Mouse (Mus musculus) ES-Bruce4 (cell line): Measurements from ENCODE around the gene Arhgef2. TPM values are rescaled to one million over a fixed set of nuclear protein-coding genes. Genes with fewer than 3 reads are reported as not detected.
A peak's percentile ranks its signal among the peaks of the same experiment; 100 is the strongest.

ENCODE experiments used
- H3K27ac ChIP-seq: 2 replicates; pipeline ENCODE4 v1.5.1; 2012; ENCODE audit warnings: low read length, inconsistent platforms; ENCODE audit not compliant: insufficient read depth
- H3K27me3 ChIP-seq: 2 replicates; pipeline ENCODE4 v1.6.1; 2012; ENCODE audit warnings: mild to moderate bottlenecking, low read length, inconsistent platforms; ENCODE audit not compliant: control insufficient read depth, poor library complexity, insufficient read depth, severe bottlenecking
- H3K36me3 ChIP-seq: 2 replicates; pipeline ENCODE4 v1.6.1; 2012; ENCODE audit warnings: inconsistent platforms, mild to moderate bottlenecking, low read length, moderate library complexity; ENCODE audit not compliant: control insufficient read depth, poor library complexity, insufficient read depth, severe bottlenecking
- H3K4me1 ChIP-seq: one replicate; pipeline ENCODE4 v1.8.1; 2011; ENCODE audit warnings: low read length; ENCODE audit not compliant: control insufficient read depth, insufficient read depth
- H3K4me3 ChIP-seq: 2 replicates; pipeline ENCODE4 v1.5.1; 2011; ENCODE audit warnings: low read depth, mild to moderate bottlenecking, low read length
- H3K9ac ChIP-seq: 2 replicates; pipeline ENCODE4 v1.6.1; 2012; ENCODE audit warnings: low read depth, mild to moderate bottlenecking, inconsistent platforms; ENCODE audit not compliant: poor library complexity, severe bottlenecking
- H3K9me3 ChIP-seq: replicated peaks from 2 replicates; pipeline ENCODE4 v1.6.1; 2012; ENCODE audit warnings: mild to moderate bottlenecking, low read length, inconsistent platforms; ENCODE audit not compliant: control insufficient read depth, poor library complexity, insufficient read depth, severe bottlenecking
- CTCF ChIP-seq: IDR thresholded peaks from one replicate; pipeline ENCODE4 v1.8.1; 2011; ENCODE audit warnings: low read depth, low read length
- EP300 ChIP-seq: IDR thresholded peaks from 2 replicates; pipeline ENCODE4 v1.6.1; 2011; ENCODE audit warnings: low read depth, low read length; ENCODE audit not compliant: insufficient read depth
- POLR2A ChIP-seq: IDR thresholded peaks from one replicate; pipeline ENCODE4 v1.8.1; 2011; ENCODE audit warnings: low read length; ENCODE audit not compliant: insufficient read depth
- polyA plus RNA-seq: library from polyadenylated mRNA; stranded (reverse); fragments of >200 nt; gene quantifications from 2 replicates; pipeline ENCODE4 v1.2.4, GENCODE M21; 2011; ENCODE audit warnings: low read depth; ENCODE audit not compliant: missing spikeins, insufficient read depth, insufficient read length

The Arhgef2 gene
- polyA plus RNA-seq, 1 experiment = 71.2 TPM

DNA sequence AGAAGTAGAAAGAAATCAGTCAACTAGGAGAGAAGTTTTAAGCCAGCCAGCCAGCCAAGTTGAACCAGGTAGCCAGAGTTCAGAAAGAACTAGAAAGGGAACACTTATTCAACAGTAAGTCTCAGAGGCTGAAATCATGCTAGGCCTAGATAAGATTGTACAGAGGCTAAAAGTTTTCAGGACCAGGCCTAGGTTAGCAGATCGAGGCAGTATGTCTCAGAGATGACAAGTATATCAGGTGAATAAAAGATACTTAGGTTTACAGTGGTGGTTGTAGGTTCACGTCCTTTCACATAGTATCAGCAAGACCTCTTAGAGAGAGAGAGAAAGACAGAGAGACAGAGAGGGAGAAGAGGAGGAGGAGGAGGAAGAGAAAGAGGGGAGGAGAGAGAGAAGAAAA, 78.0 kb downstream of the Arhgef2 start:
- no peak for TF ChIP-seq POLR2A
- no peak for TF ChIP-seq CTCF

DNA sequence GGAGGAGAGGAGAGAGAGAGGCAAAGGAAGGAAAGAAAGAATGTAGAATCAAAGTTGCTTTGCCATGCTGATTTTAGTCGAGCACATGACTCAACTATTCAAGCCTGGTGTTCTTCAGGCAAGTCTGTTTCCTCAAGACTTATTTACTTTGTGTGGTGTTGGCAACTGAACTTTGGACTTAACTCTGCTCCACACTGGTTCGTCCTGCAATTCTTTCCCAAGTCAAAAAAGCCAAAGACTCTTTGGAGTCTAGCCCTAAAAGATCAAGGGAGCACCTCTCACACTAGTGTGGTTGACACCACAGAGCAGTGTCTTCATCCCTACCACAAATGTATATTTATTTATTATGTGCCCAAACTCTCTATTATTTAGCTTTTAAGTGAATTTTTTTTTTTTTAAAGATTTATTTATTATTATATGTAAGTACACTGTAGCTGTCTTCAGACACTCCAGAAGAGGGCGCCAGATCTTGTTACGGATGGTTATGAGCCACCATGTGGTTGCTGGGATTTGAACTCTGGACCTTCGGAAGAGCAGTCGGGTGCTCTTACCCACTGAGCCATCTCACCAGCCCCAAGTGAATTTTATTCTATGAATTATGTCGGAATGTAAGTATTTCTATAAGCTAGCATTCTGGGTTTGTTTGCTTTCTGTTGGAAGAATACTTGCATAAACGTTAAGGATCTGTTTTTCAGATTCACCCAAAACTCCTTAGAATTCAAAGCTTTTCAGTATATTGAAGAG, 78.6 kb downstream of the Arhgef2 start:
- Histone ChIP-seq H3K9ac (peak overlapping the region; percentile 94), H3K27ac (peak overlapping the region; percentile 68; the same call in 1 of the 2 replicates), H3K9me3 (no peaks in the 10 kb centered on the region), H3K27me3 (no peaks in the 10 kb centered on the region), H3K4me3 (no peak overlapping the region; the same call in 1 of the 2 replicates), H3K36me3 (peaks cover 22% of the 10 kb centered on the region), H3K4me1 (no peaks in the 10 kb centered on the region)
- TF ChIP-seq EP300 (no peak), POLR2A (no peak), CTCF (no peak)

More for the DNA sequence above, 78.0 kb downstream of the Arhgef2 start:
- Histone ChIP-seq H3K36me3 (peaks cover 16% of the 10 kb centered on the region), H3K27ac (peak overlapping the region; percentile 68; the same call in 1 of the 2 replicates), H3K9ac (no peak overlapping the region), H3K4me3 (no peak overlapping the region), H3K27me3 (no peaks in the 10 kb centered on the region), H3K9me3 (no peaks in the 10 kb centered on the region), H3K4me1 (no peaks in the 10 kb centered on the region)

DNA sequence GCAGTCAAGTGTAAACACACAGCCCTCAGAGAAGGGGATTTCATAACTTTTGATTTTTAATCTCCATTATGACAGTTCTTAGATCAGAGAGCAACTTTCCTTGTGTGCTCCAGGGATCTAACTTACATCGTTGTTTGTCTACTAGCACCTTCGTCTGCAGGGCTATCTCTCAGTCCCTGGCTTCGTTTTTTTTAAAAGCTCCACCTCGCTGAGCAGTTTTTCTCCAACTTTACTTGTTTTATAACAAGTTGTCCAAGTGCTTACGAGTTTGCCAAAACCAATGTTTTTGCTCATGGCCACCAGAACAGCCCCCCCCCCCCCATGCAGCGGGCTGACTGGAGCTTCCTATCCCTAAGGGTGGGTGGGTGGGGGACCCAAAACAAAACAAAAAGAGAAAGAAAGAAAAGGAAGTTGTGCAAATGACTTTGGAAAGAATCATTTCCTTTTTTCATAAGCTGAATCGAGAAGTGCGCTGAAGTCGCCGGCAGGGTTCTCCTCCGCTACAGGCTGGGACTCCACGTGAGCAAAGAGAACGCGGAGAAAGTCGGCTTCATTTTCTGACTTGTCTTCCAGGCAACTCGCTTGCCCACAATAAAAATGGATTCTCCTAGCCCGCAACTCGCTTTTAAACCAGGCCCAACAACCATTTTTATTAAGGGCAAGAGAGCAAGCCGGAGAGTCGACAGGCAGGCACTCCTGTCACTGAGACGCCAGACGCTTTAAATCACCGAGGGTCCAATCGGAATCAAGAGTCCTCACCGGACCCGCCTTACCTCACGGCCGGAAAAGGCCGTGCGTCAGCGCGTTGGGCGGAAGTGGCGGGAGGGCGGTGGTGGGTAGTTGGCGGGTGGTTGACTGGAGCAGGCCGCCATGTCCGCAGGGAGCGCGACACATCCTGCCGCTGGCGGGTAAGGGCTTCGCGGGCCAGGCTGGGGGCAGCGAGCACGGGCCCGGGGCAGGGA, 79.5 kb downstream of the Arhgef2 start, which contains the start of gene Khdc4:
Gene Khdc4, plus strand, starts transcription at position 824 of the 962 bp plus-strand sequence.
- H3K36me3 ChIP-seq = peaks cover 30% of the 10 kb centered on the region
- H3K4me1 ChIP-seq = no peaks in the 10 kb centered on the region
- H3K4me3 ChIP-seq = peak within 1 kb of the TSS; percentile 98
- peak within 1 kb of the TSS; percentile 94 for H3K9ac ChIP-seq
- H3K27ac ChIP-seq = peak within 1 kb of the TSS; percentile 68
- peak; percentile 48 for TF ChIP-seq POLR2A
- TF ChIP-seq EP300 = no peak
- no peaks in the 10 kb centered on the region for H3K9me3 ChIP-seq
- no peaks in the 10 kb centered on the region for H3K27me3 ChIP-seq

DNA sequence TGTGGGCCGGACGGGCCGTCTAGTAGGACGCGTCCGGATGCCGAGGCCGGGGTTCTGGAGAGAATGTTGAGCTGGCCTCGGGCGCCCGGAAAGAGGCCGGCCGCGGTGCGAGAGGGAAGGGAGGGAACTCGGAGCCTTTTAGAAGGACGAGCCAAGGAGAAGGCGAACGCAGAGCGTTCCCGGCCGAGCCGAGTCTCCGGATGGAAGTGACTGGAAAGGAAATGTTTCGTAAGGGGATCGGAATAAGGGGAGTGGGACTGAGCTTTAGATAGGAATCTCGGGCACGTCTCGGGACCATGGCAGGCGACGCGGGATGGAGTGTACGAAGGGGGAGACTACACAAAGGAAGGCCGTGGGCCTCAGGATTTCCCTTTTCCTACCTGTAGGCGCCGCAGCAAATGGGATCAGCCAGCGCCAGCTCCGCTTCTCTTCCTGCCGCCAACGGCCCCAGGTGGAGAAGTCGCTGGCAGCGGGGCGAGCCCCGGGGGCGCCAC, 80.2 kb downstream of the Arhgef2 start:
- TF ChIP-seq CTCF (no peak), EP300 (no peak), POLR2A (no peak)
- Histone ChIP-seq H3K36me3 (peaks cover 38% of the 10 kb centered on the region), H3K4me3 (peak overlapping the region; percentile 98), H3K4me1 (no peaks in the 10 kb centered on the region), H3K27me3 (no peaks in the 10 kb centered on the region), H3K27ac (peak overlapping the region; percentile 68), H3K9me3 (no peaks in the 10 kb centered on the region), H3K9ac (peak overlapping the region; percentile 94)

DNA sequence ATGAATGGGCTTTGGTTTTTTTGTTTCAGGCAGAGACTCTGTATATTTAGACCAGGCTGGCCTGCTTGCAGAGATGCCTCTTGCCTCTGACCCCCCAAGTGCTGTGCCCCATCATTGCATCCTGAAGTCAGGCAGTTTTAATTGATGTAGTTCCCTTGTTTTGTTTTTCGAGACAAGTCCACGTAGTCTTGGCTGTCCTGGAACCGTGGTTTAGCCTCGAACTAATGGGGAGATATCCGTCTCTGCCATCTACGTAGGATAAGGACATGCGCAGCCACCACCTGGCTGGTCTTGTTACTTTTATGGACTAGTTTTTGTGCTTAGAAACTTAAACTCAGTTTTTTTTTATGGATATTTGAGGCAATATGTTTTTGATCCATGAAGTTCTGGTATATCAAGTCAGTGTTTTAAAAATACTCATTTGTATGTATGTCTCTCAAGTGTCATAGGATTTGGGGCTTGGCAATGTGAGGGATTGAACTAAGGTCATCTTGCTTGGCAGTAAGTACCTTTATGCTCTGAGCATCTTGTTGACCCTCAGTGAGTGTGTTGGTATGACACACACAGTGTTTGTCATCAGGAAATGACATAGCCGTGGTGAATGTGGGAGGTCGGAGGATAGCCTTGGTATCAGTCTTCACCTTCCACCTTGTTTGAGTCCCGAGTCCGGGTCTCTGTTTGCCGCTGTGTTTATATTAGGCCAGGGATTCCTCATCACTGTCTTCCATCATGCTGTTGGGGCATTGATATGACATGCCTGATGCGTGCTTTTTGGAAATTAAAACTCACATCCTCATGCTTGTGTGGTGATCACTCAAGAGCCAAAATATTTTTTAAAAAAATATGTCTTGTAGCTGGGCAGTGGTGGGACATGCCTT, 81.2 kb downstream of the Arhgef2 start:
- H3K9me3 ChIP-seq = no peaks in the 10 kb centered on the region
- peak overlapping the region; percentile 98 for H3K4me3 ChIP-seq
- no peaks in the 10 kb centered on the region for H3K27me3 ChIP-seq
- H3K36me3 ChIP-seq = peaks cover 46% of the 10 kb centered on the region
- no peak overlapping the region; the same call in 1 of the 2 replicates for H3K27ac ChIP-seq
- no peaks in the 10 kb centered on the region for H3K4me1 ChIP-seq
- peak overlapping the region; percentile 94 for H3K9ac ChIP-seq
- TF ChIP-seq CTCF (no peak), EP300 (no peak), POLR2A (no peak)
